Mouse (Mus musculus): ENCODE measurements around the gene Ptpre. TPM values are rescaled to one million over a fixed set of nuclear protein-coding genes. Genes with fewer than 3 reads are reported as not detected.

Ptpre gene
- polyA plus RNA-seq, 1 experiment from 2014 or later = 2.8 TPM

DNA sequence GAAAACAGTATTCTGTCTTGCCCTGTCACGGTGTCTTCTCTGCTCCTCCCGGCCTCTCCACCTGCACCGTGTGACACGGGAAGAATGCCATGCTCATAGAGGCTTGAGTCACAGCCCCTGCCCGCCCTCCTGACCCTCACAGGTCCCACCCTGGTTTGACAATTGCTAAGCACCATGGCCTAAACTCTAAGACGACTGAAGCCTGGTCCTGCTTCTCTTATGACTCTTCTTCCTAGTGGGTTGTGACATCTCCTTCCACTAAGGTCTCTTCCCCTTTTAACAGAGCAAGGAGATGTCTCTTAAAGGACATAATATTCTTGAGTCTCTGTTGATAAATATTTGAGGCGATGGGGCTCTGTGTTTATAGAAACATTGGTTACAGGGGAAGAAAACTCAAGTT lies 91.1 kb downstream of the Ptpre start:
- no peak overlapping the region for H3K27ac ChIP-seq (replicated peaks)
- 59% methylated on average over 7 of the region's 7 CpGs for WGBS (ENCODE audit: insufficient replicate concordance)

DNA sequence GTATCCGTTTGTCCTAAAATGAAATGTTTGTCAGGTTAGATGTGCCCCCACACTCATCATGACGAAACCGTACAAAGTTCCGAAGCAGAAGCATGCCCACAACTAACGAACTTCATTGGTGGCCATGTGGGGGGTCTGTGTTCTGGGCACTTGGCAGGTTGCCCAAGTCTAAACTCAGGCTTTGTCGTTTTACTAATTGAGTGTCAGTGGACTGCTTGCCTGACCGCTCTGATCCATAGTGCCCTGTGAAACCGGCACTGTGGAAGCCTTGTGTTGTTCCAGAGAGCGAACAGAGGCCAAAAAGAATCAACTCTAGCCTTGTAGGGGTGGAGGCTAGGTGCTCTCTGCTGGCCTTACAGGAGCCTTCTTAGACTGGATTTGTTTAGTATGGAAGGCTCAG lies 91.7 kb downstream of the Ptpre start:
- H3K36me3 ChIP-seq (replicated peaks) = no peaks in the 10 kb centered on the region
- no peak overlapping the region for H3K4me2 ChIP-seq
- H3K4me3 ChIP-seq (replicated peaks) = no peak overlapping the region
- no peaks in the 10 kb centered on the region for H3K4me1 ChIP-seq (replicated peaks)
- WGBS (ENCODE audit: insufficient replicate concordance) = 69% methylated on average over 9 of the region's 9 CpGs
- no peak overlapping the region for H3K9ac ChIP-seq
- no peaks in the 10 kb centered on the region for H3K27me3 ChIP-seq
- ATAC-seq (ENCODE audit: insufficient read depth) = no peak
- no peaks in the 10 kb centered on the region for H3K9me3 ChIP-seq (replicated peaks)
- H3K27ac ChIP-seq (replicated peaks) = no peak overlapping the region

More for the DNA sequence above, 91.1 kb downstream of the Ptpre start:
- Histone ChIP-seq H3K9me3 (replicated peaks) (no peaks in the 10 kb centered on the region), H3K9ac (no peak overlapping the region), H3K27me3 (no peaks in the 10 kb centered on the region), H3K4me2 (no peak overlapping the region), H3K4me1 (replicated peaks) (no peaks in the 10 kb centered on the region), H3K4me3 (replicated peaks) (no peak overlapping the region), H3K36me3 (replicated peaks) (no peaks in the 10 kb centered on the region)
- ATAC-seq (ENCODE audit: insufficient read depth) = no peak

DNA sequence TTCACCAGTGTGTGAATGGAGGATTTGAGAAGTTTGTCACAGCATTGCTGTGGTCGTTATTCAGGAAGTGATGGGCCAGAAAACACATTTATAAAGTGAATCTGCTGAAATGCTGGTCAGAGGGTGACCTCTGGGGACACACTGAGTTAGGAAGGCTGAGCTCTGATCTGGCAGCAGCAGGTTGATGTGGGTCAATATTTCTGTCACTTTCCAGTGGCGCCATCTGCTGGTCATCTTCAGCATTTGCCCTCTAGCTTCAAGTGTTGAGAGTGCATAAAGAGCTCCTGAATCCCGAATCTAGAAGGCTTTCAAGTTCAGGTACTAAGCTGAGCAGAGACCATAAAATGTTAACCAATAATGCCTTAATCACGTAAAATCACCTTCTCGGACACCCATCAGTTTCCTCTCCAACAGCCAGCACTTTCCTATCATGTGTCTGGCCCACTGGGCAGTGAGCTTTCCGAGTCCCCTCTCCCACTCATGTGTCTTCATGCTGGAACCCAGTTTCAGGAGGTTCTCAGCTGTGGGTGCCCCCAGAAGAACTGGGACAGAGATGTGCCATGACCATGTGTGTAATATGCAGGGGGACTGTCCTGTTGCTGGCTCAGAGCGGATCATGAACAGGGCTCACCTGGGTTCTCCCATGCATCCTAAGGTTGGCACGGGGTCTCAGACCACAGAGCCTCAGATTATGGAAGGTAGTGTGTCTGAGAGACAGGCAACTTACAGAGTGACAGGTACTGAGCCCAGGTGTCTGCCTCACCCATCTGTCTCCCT lies 94.7 kb downstream of the Ptpre start:
- Histone ChIP-seq H3K36me3 (replicated peaks) (no peaks in the 10 kb centered on the region), H3K4me3 (replicated peaks) (no peak overlapping the region), H3K9ac (no peak overlapping the region), H3K27me3 (no peaks in the 10 kb centered on the region), H3K9me3 (replicated peaks) (no peaks in the 10 kb centered on the region), H3K27ac (replicated peaks) (no peak overlapping the region), H3K4me1 (replicated peaks) (no peaks in the 10 kb centered on the region), H3K4me2 (no peak overlapping the region)
- 41% methylated on average over 8 of the region's 8 CpGs for WGBS (ENCODE audit: insufficient replicate concordance)
- no peak for ATAC-seq (ENCODE audit: insufficient read depth)

DNA sequence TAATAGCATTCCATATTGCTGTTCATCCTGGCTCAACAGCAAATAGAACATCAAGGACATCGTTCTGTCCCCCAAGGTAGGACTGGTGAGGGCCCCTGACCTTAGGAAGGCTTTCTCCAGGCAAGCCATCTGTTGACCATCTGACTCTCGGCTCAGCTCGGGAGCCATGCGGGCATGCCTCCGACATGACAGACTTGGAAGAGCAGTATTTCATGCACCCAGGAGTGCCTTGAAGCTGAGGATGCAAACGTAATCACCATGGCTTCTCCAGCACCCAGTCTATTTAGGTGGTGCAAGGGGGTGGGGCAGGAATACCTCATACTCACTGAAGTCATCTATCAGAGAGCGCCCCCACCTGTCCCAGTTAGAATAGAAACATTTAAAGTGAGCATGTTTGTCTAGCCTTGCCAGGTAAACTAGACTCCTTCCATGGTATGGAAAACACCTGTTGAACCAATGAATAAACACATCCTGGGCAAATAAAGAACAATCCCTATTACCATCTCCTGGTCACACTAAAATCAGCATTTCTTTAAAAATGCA lies 95.5 kb downstream of the Ptpre start:
- Histone ChIP-seq H3K27me3 (no peaks in the 10 kb centered on the region), H3K4me1 (replicated peaks) (0 out of 2 replicates have a peak, but pooled peaks cover 2% of the 10 kb centered on the region), H3K36me3 (replicated peaks) (no peaks in the 10 kb centered on the region), H3K4me2 (no peak overlapping the region), H3K27ac (replicated peaks) (no peak overlapping the region), H3K4me3 (replicated peaks) (no peak overlapping the region), H3K9me3 (replicated peaks) (no peaks in the 10 kb centered on the region), H3K9ac (no peak overlapping the region)
- WGBS (ENCODE audit: insufficient replicate concordance) = 79% methylated on average over 7 of the region's 7 CpGs
- no peak for ATAC-seq (ENCODE audit: insufficient read depth)

DNA sequence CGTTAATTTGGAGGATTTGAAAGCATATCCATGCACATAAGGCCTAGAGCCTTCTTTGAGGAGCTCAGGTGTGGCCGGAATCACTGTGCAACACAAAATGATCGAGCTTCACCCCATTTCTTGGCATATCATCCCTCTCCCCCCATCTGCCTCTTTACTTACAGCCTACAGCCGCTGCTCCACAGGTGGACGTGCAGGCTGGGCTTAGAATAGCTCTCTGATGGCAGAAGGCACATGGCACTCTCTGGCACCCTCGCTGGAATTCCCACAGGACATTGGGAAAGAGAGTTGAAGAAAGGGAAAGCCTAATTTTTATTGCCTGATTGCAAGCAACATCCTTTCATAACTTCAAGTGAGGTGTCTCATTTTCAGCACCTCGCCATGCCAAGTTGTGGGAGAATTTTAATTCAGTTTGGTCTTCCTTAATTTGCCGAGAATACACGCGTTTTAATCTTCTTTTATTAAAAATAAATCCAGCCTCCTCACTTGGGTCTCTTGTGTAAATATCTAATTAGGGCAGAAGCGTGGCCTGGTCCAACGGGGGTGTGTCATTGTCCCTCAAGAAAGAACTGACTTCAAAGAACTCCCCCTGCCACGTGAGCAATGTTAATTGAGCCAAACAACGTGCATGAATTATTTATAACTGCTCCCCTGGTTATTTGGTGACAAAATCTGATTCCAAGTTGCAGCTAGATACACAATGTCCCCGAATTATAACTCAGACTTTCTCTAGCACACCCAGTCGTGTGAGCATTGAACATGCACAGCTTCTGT lies 97.8 kb downstream of the Ptpre start:
- no peaks in the 10 kb centered on the region for H3K27me3 ChIP-seq
- no peaks in the 10 kb centered on the region for H3K9me3 ChIP-seq (replicated peaks)
- no peak overlapping the region for H3K27ac ChIP-seq (replicated peaks)
- no peak overlapping the region for H3K9ac ChIP-seq
- no peak overlapping the region for H3K4me2 ChIP-seq
- H3K36me3 ChIP-seq (replicated peaks) = no peaks in the 10 kb centered on the region
- 0 out of 2 replicates have a peak, but pooled peaks cover 3% of the 10 kb centered on the region for H3K4me1 ChIP-seq (replicated peaks)
- WGBS (ENCODE audit: insufficient replicate concordance) = 64% methylated on average over 16 of the region's 16 CpGs
- no peak overlapping the region for H3K4me3 ChIP-seq (replicated peaks)
- ATAC-seq (ENCODE audit: insufficient read depth) = no peak

DNA sequence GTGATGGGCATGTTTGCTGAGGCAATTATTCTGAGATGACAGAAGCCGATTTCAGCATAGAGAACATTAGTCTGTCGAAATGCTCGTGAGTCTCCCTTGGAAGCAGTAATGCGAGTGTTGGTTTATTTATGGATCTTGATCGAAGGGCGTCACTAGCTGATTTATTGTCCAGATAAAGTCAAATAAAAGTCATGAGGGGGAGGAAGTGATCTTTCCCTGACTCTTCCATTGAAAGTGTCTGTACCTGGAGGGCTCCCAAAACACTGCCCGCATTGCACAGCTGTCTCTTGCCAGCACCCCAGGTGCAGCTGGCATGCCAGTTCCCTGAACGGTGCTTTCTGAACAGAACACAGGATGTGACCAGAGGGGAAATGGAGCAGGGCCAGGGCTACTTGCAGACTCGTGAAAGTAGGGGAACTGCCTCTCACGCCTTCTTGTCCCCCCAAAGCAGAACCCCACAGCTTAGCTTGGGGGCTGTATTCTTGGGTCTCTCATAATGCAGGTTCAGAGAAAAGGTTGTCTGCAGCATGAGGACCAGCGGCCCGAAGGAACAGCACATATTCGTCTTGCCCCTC lies 100.2 kb downstream of the Ptpre start:
- Histone ChIP-seq H3K4me1 (replicated peaks) (0 out of 2 replicates have a peak, but pooled peaks cover 3% of the 10 kb centered on the region), H3K9me3 (replicated peaks) (no peaks in the 10 kb centered on the region), H3K36me3 (replicated peaks) (no peaks in the 10 kb centered on the region), H3K27ac (replicated peaks) (no peak overlapping the region), H3K27me3 (no peaks in the 10 kb centered on the region), H3K4me3 (replicated peaks) (no peak overlapping the region), H3K4me2 (no peak overlapping the region), H3K9ac (no peak overlapping the region)
- WGBS (ENCODE audit: insufficient replicate concordance) = 56% methylated on average over 13 of the region's 13 CpGs
- no peak for ATAC-seq (ENCODE audit: insufficient read depth)

DNA sequence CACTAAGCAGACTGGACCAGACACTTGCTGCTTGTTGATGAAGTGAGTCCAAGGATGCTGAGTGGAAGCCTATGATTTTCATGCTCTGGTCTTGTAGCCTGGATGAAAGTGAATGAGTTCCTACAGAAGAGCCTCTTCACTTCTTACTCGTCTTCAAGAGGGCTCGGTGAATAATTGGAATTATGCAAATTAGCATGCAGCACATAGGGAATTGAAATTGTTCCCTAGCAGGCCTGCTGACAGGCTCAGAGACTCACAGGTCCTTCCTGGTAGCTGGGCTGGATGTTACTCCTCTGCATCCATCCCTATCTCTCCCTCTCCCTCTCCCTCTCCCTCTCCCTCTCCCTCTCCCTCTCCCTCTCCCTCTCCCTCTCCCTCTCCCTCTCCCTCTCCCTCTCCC lies 102.1 kb downstream of the Ptpre start:
- H3K9me3 ChIP-seq (replicated peaks) = no peaks in the 10 kb centered on the region
- H3K36me3 ChIP-seq (replicated peaks) = no peaks in the 10 kb centered on the region
- H3K9ac ChIP-seq = no peak overlapping the region
- ATAC-seq (ENCODE audit: insufficient read depth) = no peak
- no peak overlapping the region for H3K4me3 ChIP-seq (replicated peaks)
- H3K4me2 ChIP-seq = no peak overlapping the region
- H3K4me1 ChIP-seq (replicated peaks) = 0 out of 2 replicates have a peak, but pooled peaks cover 3% of the 10 kb centered on the region
- 54% methylated on average over 2 of the region's 2 CpGs for WGBS (ENCODE audit: insufficient replicate concordance)
- no peak overlapping the region for H3K27ac ChIP-seq (replicated peaks)
- no peaks in the 10 kb centered on the region for H3K27me3 ChIP-seq

DNA sequence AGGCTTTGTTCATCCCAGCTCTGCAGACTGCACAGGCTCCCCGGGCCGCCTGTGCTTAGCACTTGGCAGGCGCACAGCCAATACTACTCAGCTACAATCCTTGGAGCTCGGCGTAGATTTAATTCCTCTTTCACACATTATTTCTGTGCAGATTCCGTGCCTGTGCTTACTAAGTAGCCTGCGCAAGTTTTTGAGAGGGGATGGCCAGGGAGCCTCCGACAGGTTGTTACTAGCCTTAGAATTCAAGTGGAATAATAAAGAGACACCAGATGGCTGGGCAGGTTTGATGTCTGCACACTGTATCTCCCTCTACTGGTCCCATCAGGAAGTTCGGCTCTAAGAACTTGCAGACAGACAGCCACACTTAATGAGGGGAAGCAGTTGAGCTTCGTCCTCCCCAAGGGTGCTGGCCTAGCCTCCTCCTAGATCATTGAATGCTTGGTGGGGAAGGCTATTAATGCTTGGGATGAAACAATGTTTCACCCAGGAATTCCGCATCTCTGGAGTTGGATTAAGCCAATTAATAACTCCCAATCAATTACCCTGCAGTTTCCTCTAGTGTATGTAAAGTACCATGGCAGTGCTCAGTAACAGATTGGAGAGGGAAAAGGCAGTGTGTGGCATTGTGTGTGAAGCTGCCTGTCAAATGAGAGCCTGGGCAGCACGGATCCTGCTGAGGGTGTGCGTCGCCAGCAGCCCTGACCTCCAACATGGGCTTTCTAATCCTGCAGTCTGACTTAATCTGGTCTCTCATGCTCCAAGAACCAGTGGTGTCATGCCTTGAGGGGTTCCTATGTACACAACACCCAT lies 104.6 kb downstream of the Ptpre start:
- 0 out of 2 replicates have a peak, but pooled peaks cover 3% of the 10 kb centered on the region for H3K4me1 ChIP-seq (replicated peaks)
- H3K27ac ChIP-seq (replicated peaks) = no peak overlapping the region
- no peak for ATAC-seq (ENCODE audit: insufficient read depth)

DNA sequence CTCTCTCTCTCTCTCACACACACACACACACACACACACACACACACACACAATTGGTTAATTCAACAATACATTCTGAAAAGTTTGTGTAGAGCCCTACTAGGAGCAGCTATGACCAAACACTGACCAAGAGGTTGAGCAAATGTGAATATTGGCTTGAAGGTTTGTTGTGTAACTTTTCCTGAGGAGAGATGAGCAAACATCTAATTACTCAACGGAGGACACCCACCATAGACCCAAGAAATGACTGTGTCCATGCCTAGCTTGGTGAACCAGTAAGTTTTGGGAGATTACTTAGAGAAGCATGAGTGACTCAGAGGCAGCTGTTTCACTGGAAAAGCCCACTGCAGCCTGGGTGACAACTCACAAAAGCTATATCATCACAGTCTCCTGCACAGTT lies 107.2 kb downstream of the Ptpre start:
- H3K4me1 ChIP-seq (replicated peaks) = no peaks in the 10 kb centered on the region; the same call in 1 of the 2 replicates
- H3K27ac ChIP-seq (replicated peaks) = no peak overlapping the region
- no peak overlapping the region for H3K4me2 ChIP-seq
- ATAC-seq (ENCODE audit: insufficient read depth) = no peak
- 57% methylated on average over 1 of the region's 1 CpGs for WGBS (ENCODE audit: insufficient replicate concordance)
- H3K27me3 ChIP-seq = no peaks in the 10 kb centered on the region
- H3K4me3 ChIP-seq (replicated peaks) = no peak overlapping the region
- peaks cover 6% of the 10 kb centered on the region; the same call in 1 of the 2 replicates for H3K36me3 ChIP-seq (replicated peaks)
- no peaks in the 10 kb centered on the region for H3K9me3 ChIP-seq (replicated peaks)
- no peak overlapping the region for H3K9ac ChIP-seq

More for the DNA sequence above, 104.6 kb downstream of the Ptpre start:
- no peak overlapping the region for H3K9ac ChIP-seq
- no peak overlapping the region for H3K4me2 ChIP-seq
- no peak overlapping the region for H3K4me3 ChIP-seq (replicated peaks)
- 61% methylated on average over 14 of the region's 14 CpGs for WGBS (ENCODE audit: insufficient replicate concordance)
- no peaks in the 10 kb centered on the region for H3K36me3 ChIP-seq (replicated peaks)
- H3K9me3 ChIP-seq (replicated peaks) = no peaks in the 10 kb centered on the region
- no peaks in the 10 kb centered on the region for H3K27me3 ChIP-seq

DNA sequence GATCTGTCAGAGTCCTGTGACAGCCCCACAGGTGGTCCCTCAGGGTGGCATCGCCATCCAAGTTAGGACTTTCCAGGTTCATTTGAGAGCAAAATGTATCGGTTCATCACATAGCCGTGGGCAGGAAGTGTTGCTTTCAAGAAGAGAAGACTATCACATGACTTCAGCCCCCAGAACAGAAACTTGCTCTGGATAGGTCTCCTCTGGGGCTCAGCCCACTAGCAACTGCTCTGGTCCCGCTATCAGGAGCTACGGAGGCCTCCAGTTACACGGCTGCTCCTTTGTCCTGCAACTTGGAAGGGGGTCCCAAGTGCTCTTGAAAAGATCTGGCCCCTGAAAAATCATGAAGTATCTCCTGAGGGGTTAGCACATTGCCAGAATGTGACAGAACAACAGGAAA lies 109.7 kb downstream of the Ptpre start:
- H3K27ac ChIP-seq (replicated peaks) = no peak overlapping the region
- no peaks in the 10 kb centered on the region for H3K9me3 ChIP-seq (replicated peaks)
- H3K36me3 ChIP-seq (replicated peaks) = peaks cover 6% of the 10 kb centered on the region; the same call in 1 of the 2 replicates
- WGBS (ENCODE audit: insufficient replicate concordance) = 73% methylated on average over 6 of the region's 6 CpGs
- H3K4me3 ChIP-seq (replicated peaks) = no peak overlapping the region
- H3K27me3 ChIP-seq = no peaks in the 10 kb centered on the region
- H3K9ac ChIP-seq = no peak overlapping the region
- peaks cover 3% of the 10 kb centered on the region; the same call in 1 of the 2 replicates for H3K4me1 ChIP-seq (replicated peaks)
- no peak for ATAC-seq (ENCODE audit: insufficient read depth)
- no peak overlapping the region for H3K4me2 ChIP-seq

All from liver, embryonic 15.5 days (tissue).